Mouse (Mus musculus) heart, embryonic 11.5 days (tissue): Measurements from ENCODE around the gene Prss45. TPM values are rescaled to one million over a fixed set of nuclear protein-coding genes. Genes with fewer than 3 reads are reported as not detected.
"Not testable (repeated sequence)": the region's sequence is repeated elsewhere in the genome, so short reads cannot be mapped to it uniquely, and the experiment has no call there.

Source experiments
- ATAC-seq: fragments of 200-750 bp; cut with Nextera tagmentation; replicated peaks from 2 replicates; pipeline ENCODE4 v1.8.0; 2017; ENCODE audit warnings: moderate library complexity; ENCODE audit not compliant: insufficient number of reproducible peaks, low FRiP score, low TSS enrichment
- H3K27ac ChIP-seq: fragments of 300-500 bp; sonication (generic); 2 replicates; pipeline ENCODE4 v1.5.1; 2014; ENCODE audit warnings: mild to moderate bottlenecking, low read depth, low read length
- H3K27me3 ChIP-seq: fragments of 300-500 bp; sonication (generic); 2 replicates; pipeline ENCODE4 v1.6.1; 2014; ENCODE audit warnings: mild to moderate bottlenecking, low read length, mixed read lengths; ENCODE audit not compliant: control insufficient read depth, insufficient read depth
- H3K36me3 ChIP-seq: fragments of 300-500 bp; sonication (generic); 2 replicates; pipeline ENCODE4 v1.6.1; 2014; ENCODE audit warnings: mild to moderate bottlenecking, low read length, moderate library complexity, mixed read lengths; ENCODE audit not compliant: control insufficient read depth, insufficient read depth
- H3K4me1 ChIP-seq: fragments of 300-500 bp; sonication (generic); 2 replicates; pipeline ENCODE4 v1.6.1; 2014; ENCODE audit warnings: low read length; ENCODE audit not compliant: control insufficient read depth, insufficient read depth
- H3K4me2 ChIP-seq: fragments of 300-500 bp; sonication (generic); 2 replicates; pipeline ENCODE4 v1.6.1; 2014; ENCODE audit warnings: mild to moderate bottlenecking, moderate library complexity
- H3K4me3 ChIP-seq: fragments of 300-500 bp; sonication (generic); 2 replicates; pipeline ENCODE4 v1.5.1; 2014; ENCODE audit warnings: low read depth, low read length
- H3K9ac ChIP-seq: fragments of 300-500 bp; sonication (generic); 2 replicates; pipeline ENCODE4 v1.6.1; 2014; ENCODE audit warnings: mild to moderate bottlenecking, low read depth, low read length, moderate library complexity
- H3K9me3 ChIP-seq: fragments of 300-500 bp; sonication (generic); replicated peaks from 2 replicates; pipeline ENCODE4 v1.6.1; 2016; ENCODE audit warnings: low read length; ENCODE audit not compliant: control insufficient read depth
- WGBS: fragments of 180-500 bp; shearing (Covaris S2); extraction: QIAGEN DNeasy Blood & Tissue Kit; methylation state at CpG from one replicate; pipeline ENCODE4 v1.1.7; 2014; ENCODE audit not compliant: insufficient replicate concordance; 5-methylcytosine and 5-hydroxymethylcytosine counted together
- polyA plus RNA-seq: library from polyadenylated mRNA; unstranded; fragments of >200 nt; fragmentation: Nextera tagmentation; extraction: Ambion mirVana; gene quantifications from 2 replicates; pipeline ENCODE4 v1.2.1, GENCODE M21; 2014

The Prss45 gene
- polyA plus RNA-seq, 1 experiment from 2014 or later: not detected

GRCm38 (mm10) chr9:110820546-110820945 lies 13.8 kb upstream of the Prss45 start:
- not testable (repeated sequence) for H3K27me3 ChIP-seq, H3K4me3 ChIP-seq, H3K9ac ChIP-seq, ATAC-seq, H3K4me2 ChIP-seq, H3K9me3 ChIP-seq, H3K36me3 ChIP-seq, H3K4me1 ChIP-seq, H3K27ac ChIP-seq

GRCm38 (mm10) chr9:110821436-110821835 lies 13.0 kb upstream of the Prss45 start:
- no peak overlapping the region for H3K27ac ChIP-seq
- WGBS: 78% methylated on average over 7 of the region's 7 CpGs
- H3K9me3 ChIP-seq: no peaks in the 10 kb centered on the region
- H3K36me3 ChIP-seq: no peaks in the 10 kb centered on the region
- H3K9ac ChIP-seq: no peak overlapping the region
- H3K4me3 ChIP-seq: no peak overlapping the region
- peaks cover 2% of the 10 kb centered on the region; the same call in 1 of the 2 replicates for H3K27me3 ChIP-seq
- ATAC-seq: no peak
- no peak overlapping the region for H3K4me2 ChIP-seq
- no peaks in the 10 kb centered on the region for H3K4me1 ChIP-seq

DNA sequence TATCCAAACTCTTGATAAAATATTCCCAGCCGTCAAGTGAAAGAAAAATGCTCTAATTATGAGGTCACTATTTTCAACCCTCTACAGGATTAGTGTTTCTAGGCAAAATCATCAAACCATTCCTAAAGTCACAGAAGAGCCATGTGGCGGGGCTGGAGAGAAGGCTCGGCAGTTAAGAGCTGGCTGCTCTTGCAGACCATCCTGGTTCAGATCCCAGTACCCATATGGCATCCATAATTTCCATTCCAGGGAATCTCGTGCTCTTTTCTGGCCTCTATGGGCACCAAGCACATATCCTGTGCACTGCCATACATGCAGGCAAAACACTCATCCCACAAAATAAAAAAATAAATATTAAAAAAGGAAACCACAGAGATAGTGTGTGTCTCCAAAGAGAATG lies 9.0 kb upstream of the Prss45 start:
- H3K36me3 ChIP-seq: no peaks in the 10 kb centered on the region
- no peaks in the 10 kb centered on the region for H3K9me3 ChIP-seq
- H3K4me1 ChIP-seq: no peaks in the 10 kb centered on the region
- H3K27me3 ChIP-seq: peaks cover 3% of the 10 kb centered on the region; the same call in 1 of the 2 replicates
- no peak overlapping the region for H3K27ac ChIP-seq
- H3K4me2 ChIP-seq: no peak overlapping the region
- 71% methylated on average over 4 of the region's 4 CpGs for WGBS
- H3K4me3 ChIP-seq: no peak overlapping the region
- no peak for ATAC-seq
- no peak overlapping the region for H3K9ac ChIP-seq

- ATAC-seq: no peak
- WGBS: 67% methylated on average over 7 of the region's 7 CpGs
- Histone ChIP-seq H3K4me1 (no peaks in the 10 kb centered on the region), H3K4me3 (no peak overlapping the region), H3K4me2 (no peak overlapping the region), H3K9me3 (no peaks in the 10 kb centered on the region), H3K36me3 (no peaks in the 10 kb centered on the region), H3K9ac (no peak overlapping the region), H3K27ac (no peak overlapping the region), H3K27me3 (peaks cover 3% of the 10 kb centered on the region; the same call in 1 of the 2 replicates)
Measured at GRCm38 (mm10) chr9:110825832-110826231, 8.6 kb upstream of the Prss45 start.

- no peaks in the 10 kb centered on the region for H3K4me1 ChIP-seq
- no peak within 1 kb of the TSS for H3K4me2 ChIP-seq
- no peak for ATAC-seq
Measured at GRCm38 (mm10) chr9:110826390-110826789, 8.0 kb upstream of the Prss45 start, which contains the start of gene Prss43. Gene Prss43, plus strand, starts transcription at chr9:110826690.

DNA sequence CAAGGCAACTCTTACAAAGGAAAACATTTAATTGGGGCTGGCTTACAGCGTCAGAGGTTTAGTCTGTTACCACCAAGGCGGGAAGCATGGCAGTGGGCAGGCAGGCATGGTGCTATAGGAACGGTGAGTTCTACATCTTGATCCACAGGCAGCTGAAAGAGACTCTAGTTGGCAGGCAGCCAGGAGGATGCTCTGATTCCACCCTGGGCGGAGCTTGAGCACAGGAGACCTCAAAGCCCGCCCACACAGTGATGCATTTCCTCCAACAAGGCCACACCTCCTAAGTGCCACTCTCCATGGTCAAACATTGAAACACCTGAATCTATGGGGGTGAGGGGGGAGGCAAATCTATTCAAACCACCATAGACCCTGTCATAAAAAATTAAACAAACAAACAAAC lies 1.4 kb upstream of the Prss45 start:
- H3K36me3 ChIP-seq: no peaks in the 10 kb centered on the region
- H3K27me3 ChIP-seq: no peaks in the 10 kb centered on the region
- 72% methylated on average over 5 of the region's 5 CpGs for WGBS
- no peaks in the 10 kb centered on the region for H3K4me1 ChIP-seq
- no peak overlapping the region for H3K27ac ChIP-seq
- H3K4me2 ChIP-seq: no peak overlapping the region
- H3K9ac ChIP-seq: no peak overlapping the region
- no peak overlapping the region for H3K4me3 ChIP-seq
- no peaks in the 10 kb centered on the region for H3K9me3 ChIP-seq
- no peak for ATAC-seq

More at GRCm38 (mm10) chr9:110826390-110826789, 8.0 kb upstream of the Prss45 start, which contains the start of gene Prss43:
- no peak within 1 kb of the TSS for H3K27ac ChIP-seq
- 63% methylated on average over 3 of the region's 3 CpGs for WGBS
- peaks cover 3% of the 10 kb centered on the region; the same call in 1 of the 2 replicates for H3K27me3 ChIP-seq
- H3K9ac ChIP-seq: no peak within 1 kb of the TSS
- H3K9me3 ChIP-seq: no peaks in the 10 kb centered on the region
- H3K4me3 ChIP-seq: no peak within 1 kb of the TSS
- no peaks in the 10 kb centered on the region for H3K36me3 ChIP-seq

- H3K27ac ChIP-seq: no peak overlapping the region
- no peak overlapping the region for H3K9ac ChIP-seq
- 24% methylated on average over 10 of the region's 10 CpGs for WGBS
- no peak for ATAC-seq
- no peak overlapping the region for H3K4me3 ChIP-seq
- H3K36me3 ChIP-seq: no peaks in the 10 kb centered on the region
- no peaks in the 10 kb centered on the region for H3K4me1 ChIP-seq
- H3K4me2 ChIP-seq: peak overlapping the region; percentile 20; the same call in 1 of the 2 replicates
- no peaks in the 10 kb centered on the region for H3K27me3 ChIP-seq
- H3K9me3 ChIP-seq: no peaks in the 10 kb centered on the region
Measured at GRCm38 (mm10) chr9:110834961-110835360, 573 bp downstream of the Prss45 start.

- no peaks in the 10 kb centered on the region for H3K4me1 ChIP-seq
- no peak overlapping the region for H3K4me2 ChIP-seq
- no peak overlapping the region for H3K4me3 ChIP-seq
- H3K27ac ChIP-seq: no peak overlapping the region
- H3K27me3 ChIP-seq: no peaks in the 10 kb centered on the region
- ATAC-seq: no peak
- no peak overlapping the region for H3K9ac ChIP-seq
- H3K9me3 ChIP-seq: no peaks in the 10 kb centered on the region
- 68% methylated on average over 2 of the region's 2 CpGs for WGBS
- no peaks in the 10 kb centered on the region for H3K36me3 ChIP-seq
Measured at GRCm38 (mm10) chr9:110836112-110836511, 1.7 kb downstream of the Prss45 start.

DNA sequence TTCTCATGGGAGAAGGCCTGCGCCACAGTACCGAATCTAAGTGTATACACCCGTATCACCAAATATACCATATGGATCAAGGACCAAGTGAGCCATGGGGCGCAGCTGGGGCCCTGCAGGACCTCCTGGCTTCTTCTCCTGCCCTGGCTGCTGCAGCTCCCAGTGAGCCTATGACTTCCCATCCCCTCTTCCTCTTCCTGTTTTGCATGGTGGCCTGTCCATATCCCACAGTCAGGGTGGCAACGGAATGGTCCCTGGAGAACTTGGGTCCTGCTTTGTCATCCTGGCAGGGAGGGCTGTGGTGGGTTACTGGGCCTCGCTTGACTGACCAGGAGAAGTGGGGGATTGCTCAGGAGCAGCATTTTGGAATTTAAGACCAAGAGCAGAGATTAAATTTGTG lies 6.5 kb downstream of the Prss45 start:
- Histone ChIP-seq H3K9ac (no peak overlapping the region), H3K27me3 (no peaks in the 10 kb centered on the region), H3K36me3 (no peaks in the 10 kb centered on the region), H3K4me3 (no peak overlapping the region), H3K9me3 (no peaks in the 10 kb centered on the region), H3K4me2 (no peak overlapping the region), H3K27ac (no peak overlapping the region), H3K4me1 (no peaks in the 10 kb centered on the region)
- WGBS: 72% methylated on average over 6 of the region's 6 CpGs
- ATAC-seq: no peak
